In genomic region chr7:137073878-137074277, GRCm38 (mm10) we compare ENCODE assay signal across 13 mouse cellular contexts.
DNase-seq lines count a peak whose midpoint lies in the region; ATAC-seq and TF ChIP-seq lines count a peak whose summit lies in the region.
"Had no signal": no experiment of that assay in that cellular context is flagged by ENCODE, and none has a peak within 500 bp of the region (broad histone marks: within the 10 kb centered on the region; RNA-seq: fewer than 3 reads in every experiment).

No protein-coding gene starts in this region.

- H3K4me1 ChIP-seq in kidney, embryonic 16.5 days (ENCODE audit: insufficient read depth, low read length): peaks cover 8% of the 10 kb centered on the region; the same call in 1 of the 2 replicates

- H3K27me3 ChIP-seq in kidney, embryonic 16.5 days (ENCODE audit: insufficient read depth, low read length): no peaks in the 10 kb centered on the region

- no peak overlapping the region for H3K4me3 ChIP-seq in kidney, embryonic 16.5 days (ENCODE audit: low read length)
- H3K4me3 ChIP-seq in gastrocnemius, adult 2 months: no peak overlapping the region

- WGBS in kidney, embryonic 16.5 days: 38% methylated on average over 5 of the region's 5 CpGs

- intact Hi-C loops in gastrocnemius, adult 2 months (cut with DNase I): loop anchor here (10.0 kb wide), 1 partner anchor 241 kb away; the partner anchor contains the start of gene Ebf3
- intact Hi-C loops in heart, postnatal 36 days (cut with DNase I): no loop called here

- DNase-seq in adrenal gland, postnatal 10 days: peak; percentile 54
- no peak for DNase-seq in adrenal gland, adult (ENCODE audit: inconsistent age in 2 of 2, low spot score in 1 of 2)
- no peak for DNase-seq in kidney, adult 18-20 months
- peak; percentile 80 for DNase-seq in gastrocnemius, adult 2 months
- DNase-seq in heart, postnatal 36 days: peak; percentile 30 to 35
- DNase-seq in ovary, adult 18-20 months (ENCODE audit: low spot score): no peak
- no peak for DNase-seq in spleen, adult 12 weeks (ENCODE audit: low spot score)
- DNase-seq: cerebellum, adult 9-10 months; liver; thymus, postnatal 25 days had no signal

- no peak overlapping the region for H3K27ac ChIP-seq in kidney, embryonic 16.5 days (ENCODE audit: low read length)
- H3K27ac ChIP-seq in gastrocnemius, adult 2 months: peak overlapping the region; percentile 46; the same call in 1 of the 2 replicates
- H3K27ac ChIP-seq: hindbrain, embryonic 14.5 days; macrophage had no signal

- no peak overlapping the region for H3K9ac ChIP-seq in kidney, embryonic 16.5 days (replicated peaks; ENCODE audit: low read length)
- H3K9ac ChIP-seq: hindbrain, embryonic 14.5 days had no signal

- H3K36me3 ChIP-seq in kidney, embryonic 16.5 days (ENCODE audit: insufficient read depth, low read length): no peaks in the 10 kb centered on the region

- TF ChIP-seq CTCF in gastrocnemius, adult 2 months (IDR thresholded peaks at IDR 0.05): no peak

- ATAC-seq in kidney, embryonic 16.5 days (ENCODE audit: low FRiP score, low TSS enrichment): peak; percentile 84; the same call in 1 of the 2 replicates

- no peak overlapping the region for H3K4me2 ChIP-seq in kidney, embryonic 16.5 days (replicated peaks; ENCODE audit: low read depth, low read length)
- H3K4me2 ChIP-seq: hindbrain, embryonic 14.5 days had no signal

- H3K9me3 ChIP-seq in kidney, embryonic 16.5 days (ENCODE audit: low read length): no peaks in the 10 kb centered on the region

Comparison
In these comparisons a context has a peak if more than half of its experiments do, and no peak if none do; other contexts are left out.
1. DNase-seq: peak in adrenal gland, postnatal 10 days (single experiment), gastrocnemius, adult 2 months (single experiment) and heart, postnatal 36 days (2 of 2); none in adrenal gland, adult (0 of 2), kidney, adult 18-20 months (single experiment), ovary, adult 18-20 months (single experiment) and spleen, adult 12 weeks (single experiment).